Comparison of ENCODE assay signal across 14 mouse cellular contexts in the genomic region with DNA sequence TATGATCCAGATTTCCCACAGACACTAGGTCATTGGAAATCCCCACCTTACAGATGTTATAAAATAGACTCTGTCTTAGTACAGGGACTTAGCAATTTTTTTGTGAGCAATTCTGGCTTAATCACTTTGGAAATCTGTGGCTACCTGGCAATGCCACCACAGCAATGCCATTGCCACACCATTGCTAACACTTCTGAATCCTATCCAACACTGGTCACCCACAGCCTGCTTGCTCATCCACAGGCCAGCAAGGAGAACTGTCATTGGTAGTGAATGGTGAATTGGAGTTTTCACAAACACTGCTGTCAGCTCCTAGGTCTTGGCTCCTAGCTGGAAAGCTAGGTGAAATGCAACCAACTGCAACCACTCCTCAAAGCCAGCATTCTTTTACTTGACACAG. TPM values are rescaled to one million over a fixed set of nuclear protein-coding genes. Genes with fewer than 3 reads are reported as not detected.
DNase-seq lines count a peak whose midpoint lies in the region; ATAC-seq and TF ChIP-seq lines count a peak whose summit lies in the region.
"Had no signal": no experiment of that assay in that cellular context is flagged by ENCODE, and none has a peak within 500 bp of the region (broad histone marks: within the 10 kb centered on the region; RNA-seq: fewer than 3 reads in every experiment).

No protein-coding gene starts in this region.

- H3K9ac ChIP-seq in forebrain, embryonic 13.5 days, result no peak overlapping the region
- no peak overlapping the region for H3K9ac ChIP-seq in liver, embryonic 12.5 days
- H3K9ac ChIP-seq in liver, embryonic 11.5 days (ENCODE audit: low read depth, low read length), result no peak overlapping the region
- no peak overlapping the region for H3K9ac ChIP-seq in intestine, embryonic 14.5 days (ENCODE audit: low read length)
- H3K9ac ChIP-seq: neural tube, embryonic 13.5 days had no signal

- H3K9me3 ChIP-seq in forebrain, embryonic 10.5 days, result no peaks in the 10 kb centered on the region
- H3K9me3 ChIP-seq in forebrain, embryonic 13.5 days (replicated peaks), result no peaks in the 10 kb centered on the region
- no peaks in the 10 kb centered on the region for H3K9me3 ChIP-seq in liver, embryonic 12.5 days (replicated peaks)
- H3K9me3 ChIP-seq in liver, embryonic 11.5 days (ENCODE audit: control insufficient read depth, low read length), result no peaks in the 10 kb centered on the region
- no peaks in the 10 kb centered on the region for H3K9me3 ChIP-seq in intestine, embryonic 14.5 days (ENCODE audit: control insufficient read depth, low read length)
- H3K9me3 ChIP-seq: midbrain, embryonic 10.5 days; neural tube, embryonic 13.5 days had no signal

- H3K27ac ChIP-seq in forebrain, embryonic 10.5 days, result 0 out of 2 replicates have a peak overlapping the region, but pooled peaks have one; percentile 37
- H3K27ac ChIP-seq in forebrain, embryonic 13.5 days, result no peak overlapping the region
- peak overlapping the region; percentile 11; the same call in 1 of the 2 replicates for H3K27ac ChIP-seq in liver, embryonic 12.5 days
- no peak overlapping the region for H3K27ac ChIP-seq in liver, embryonic 11.5 days (ENCODE audit: low read depth, low read length)
- H3K27ac ChIP-seq in intestine, embryonic 14.5 days (ENCODE audit: low read depth), result 0 out of 2 replicates have a peak overlapping the region, but pooled peaks have one; percentile 100
- H3K27ac ChIP-seq: midbrain, embryonic 10.5 days; neural tube, embryonic 13.5 days had no signal

- H3K4me3 ChIP-seq in forebrain, embryonic 10.5 days, result no peak overlapping the region
- H3K4me3 ChIP-seq in forebrain, embryonic 13.5 days, result no peak overlapping the region
- H3K4me3 ChIP-seq in liver, embryonic 12.5 days, result no peak overlapping the region
- no peak overlapping the region for H3K4me3 ChIP-seq in liver, embryonic 11.5 days (ENCODE audit: low read depth, low read length)
- H3K4me3 ChIP-seq in intestine, embryonic 14.5 days (ENCODE audit: low read depth, low read length), result no peak overlapping the region
- H3K4me3 ChIP-seq in myocyte, result no peak overlapping the region
- H3K4me3 ChIP-seq: midbrain, embryonic 10.5 days; neural tube, embryonic 13.5 days had no signal

- H3K79me2 ChIP-seq in myocyte (ENCODE audit: control insufficient read depth, insufficient read depth), result peaks cover 18% of the 10 kb centered on the region

- no peak for TF ChIP-seq POLR2A in myocyte (IDR thresholded peaks at IDR 0.05; ENCODE audit: insufficient read length, low read depth)

- H3K4me2 ChIP-seq in forebrain, embryonic 13.5 days, result no peak overlapping the region
- no peak overlapping the region for H3K4me2 ChIP-seq in liver, embryonic 12.5 days
- no peak overlapping the region for H3K4me2 ChIP-seq in liver, embryonic 11.5 days
- H3K4me2 ChIP-seq in intestine, embryonic 14.5 days (ENCODE audit: low read length), result no peak overlapping the region
- H3K4me2 ChIP-seq in myocyte (ENCODE audit: low read depth), result no peak overlapping the region
- H3K4me2 ChIP-seq: neural tube, embryonic 13.5 days had no signal

- ATAC-seq in forebrain, embryonic 13.5 days, result no peak
- no peak for ATAC-seq in liver, embryonic 12.5 days
- ATAC-seq in liver, embryonic 11.5 days (replicated peaks; ENCODE audit: low FRiP score), result no peak
- no peak for ATAC-seq in intestine, embryonic 14.5 days (replicated peaks; ENCODE audit: low FRiP score, low TSS enrichment, low read depth)
- ATAC-seq: hindbrain, embryonic 16.5 days had no signal

- no peak for DNase-seq in forebrain, embryonic 10.5 days (ENCODE audit: extremely low spot score, low spot score)
- DNase-seq in liver, embryonic 11.5 days (ENCODE audit: low spot score), result no peak
- DNase-seq in intestine, embryonic 14.5 days (ENCODE audit: low spot score), result no peak
- DNase-seq in left cerebral cortex, adult 8-10 months (ENCODE audit: low spot score in 2 of 2), result no peak
- DNase-seq in neural tube, embryonic 10.5 days (ENCODE audit: extremely low spot score, low spot score), result no peak
- DNase-seq: adrenal gland, adult 8-10 months; B cell, adult 2 months; heart, adult 18-20 months had no signal

- peaks cover 7% of the 10 kb centered on the region for H3K36me3 ChIP-seq in forebrain, embryonic 10.5 days (replicated peaks)
- H3K36me3 ChIP-seq in forebrain, embryonic 13.5 days (ENCODE audit: poor library complexity, severe bottlenecking), result peaks cover 6% of the 10 kb centered on the region; the same call in 1 of the 2 replicates
- H3K36me3 ChIP-seq in liver, embryonic 12.5 days, result peaks cover 8% of the 10 kb centered on the region
- peaks cover 3% of the 10 kb centered on the region; the same call in 1 of the 2 replicates for H3K36me3 ChIP-seq in liver, embryonic 11.5 days (ENCODE audit: control insufficient read depth, insufficient read depth, low read length)
- peaks cover 8% of the 10 kb centered on the region for H3K36me3 ChIP-seq in intestine, embryonic 14.5 days (ENCODE audit: control insufficient read depth, insufficient read depth, low read length)
- no peaks in the 10 kb centered on the region for H3K36me3 ChIP-seq in myocyte (ENCODE audit: control insufficient read depth, insufficient read depth)

- no peak overlapping the region for H3ac ChIP-seq in myocyte (ENCODE audit: control insufficient read depth, insufficient read length)

- H3K4me1 ChIP-seq in forebrain, embryonic 10.5 days, result peaks cover 74% of the 10 kb centered on the region
- H3K4me1 ChIP-seq in forebrain, embryonic 13.5 days, result peaks cover 54% of the 10 kb centered on the region
- peaks cover 87% of the 10 kb centered on the region for H3K4me1 ChIP-seq in liver, embryonic 12.5 days
- H3K4me1 ChIP-seq in liver, embryonic 11.5 days (replicated peaks; ENCODE audit: control insufficient read depth, insufficient read depth, low read length), result peaks cover 68% of the 10 kb centered on the region
- peaks cover 45% of the 10 kb centered on the region for H3K4me1 ChIP-seq in intestine, embryonic 14.5 days (replicated peaks; ENCODE audit: control insufficient read depth, insufficient read depth, low read length)

- peaks cover 16% of the 10 kb centered on the region for H3K27me3 ChIP-seq in forebrain, embryonic 10.5 days (ENCODE audit: poor library complexity, severe bottlenecking)
- H3K27me3 ChIP-seq in forebrain, embryonic 13.5 days, result no peaks in the 10 kb centered on the region
- no peaks in the 10 kb centered on the region for H3K27me3 ChIP-seq in liver, embryonic 12.5 days (replicated peaks)
- H3K27me3 ChIP-seq in liver, embryonic 11.5 days (replicated peaks; ENCODE audit: control insufficient read depth, insufficient read depth, low read length), result no peaks in the 10 kb centered on the region
- no peaks in the 10 kb centered on the region for H3K27me3 ChIP-seq in intestine, embryonic 14.5 days (replicated peaks; ENCODE audit: control insufficient read depth, insufficient read depth, low read length)
- H3K27me3 ChIP-seq in myocyte (ENCODE audit: control insufficient read depth, insufficient read depth, insufficient read length), result no peaks in the 10 kb centered on the region
- H3K27me3 ChIP-seq: neural tube, embryonic 13.5 days had no signal

RNA-seq across cellular contexts. Expression of a gene that starts 2.7 kb away (rescaled TPM):
- 78.2 and 78.3 TPM in 2 replicates for polyA plus RNA-seq in forebrain, embryonic 10.5 days (2016; fragmentation: Nextera tagmentation; extraction: Ambion mirVana)
- 10.3 and 15.7 TPM in 2 replicates for polyA plus RNA-seq in forebrain, embryonic 13.5 days (2015; fragmentation: Nextera tagmentation; extraction: Ambion mirVana)
- polyA plus RNA-seq in liver, embryonic 12.5 days (2016; fragmentation: Nextera tagmentation; extraction: Ambion mirVana), result 70.0 and 73.6 TPM in 2 replicates
- polyA plus RNA-seq in liver, embryonic 11.5 days (2014; fragmentation: Nextera tagmentation; extraction: Ambion mirVana), result 89.5 and 95.1 TPM in 2 replicates
- 187 and 209 TPM in 2 replicates for polyA plus RNA-seq in intestine, embryonic 14.5 days (2014; fragmentation: Nextera tagmentation; extraction: Ambion mirVana)
- polyA plus RNA-seq in myocyte (2012; fragmentation: generic; extraction: Trizol), result 25.8 TPM
- 1 to 10 TPM; 2.3 to 4.2 (median 2.8) TPM for total RNA-seq in left cerebral cortex, adult 8-10 months (2022)

RNA-seq across cellular contexts. Expression of a gene that starts 2.9 kb away (rescaled TPM):
- polyA plus RNA-seq in forebrain, embryonic 10.5 days (2016; fragmentation: Nextera tagmentation; extraction: Ambion mirVana), result 392 and 397 TPM in 2 replicates
- polyA plus RNA-seq in forebrain, embryonic 13.5 days (2015; fragmentation: Nextera tagmentation; extraction: Ambion mirVana), result 325 and 333 TPM in 2 replicates
- 374 and 383 TPM in 2 replicates for polyA plus RNA-seq in liver, embryonic 12.5 days (2016; fragmentation: Nextera tagmentation; extraction: Ambion mirVana)
- 467 and 501 TPM in 2 replicates for polyA plus RNA-seq in liver, embryonic 11.5 days (2014; fragmentation: Nextera tagmentation; extraction: Ambion mirVana)
- 482 and 490 TPM in 2 replicates for polyA plus RNA-seq in intestine, embryonic 14.5 days (2014; fragmentation: Nextera tagmentation; extraction: Ambion mirVana)
- 262 TPM for polyA plus RNA-seq in myocyte (2012; fragmentation: generic; extraction: Trizol)
- total RNA-seq in left cerebral cortex, adult 8-10 months (2022), result 100 to 1,000 TPM in 1 of 4 experiments, 10 to 100 TPM in 3; 86.3 to 105 (median 90.6) TPM

RNA-seq across cellular contexts. Expression of a gene that starts 10.8 kb away (rescaled TPM):
- 7.8 and 8.9 TPM in 2 replicates for polyA plus RNA-seq in forebrain, embryonic 10.5 days (2016; fragmentation: Nextera tagmentation; extraction: Ambion mirVana)
- polyA plus RNA-seq in forebrain, embryonic 13.5 days (2015; fragmentation: Nextera tagmentation; extraction: Ambion mirVana), result 3.3 and 7.6 TPM in 2 replicates
- polyA plus RNA-seq in liver, embryonic 12.5 days (2016; fragmentation: Nextera tagmentation; extraction: Ambion mirVana), result 33.6 and 36.3 TPM in 2 replicates
- 58.6 and 60.2 TPM in 2 replicates for polyA plus RNA-seq in liver, embryonic 11.5 days (2014; fragmentation: Nextera tagmentation; extraction: Ambion mirVana)
- polyA plus RNA-seq in intestine, embryonic 14.5 days (2014; fragmentation: Nextera tagmentation; extraction: Ambion mirVana), result 21.6 and 21.9 TPM in 2 replicates
- polyA plus RNA-seq in myocyte (2012; fragmentation: generic; extraction: Trizol), result 16.6 TPM
- total RNA-seq in left cerebral cortex, adult 8-10 months (2022), result 10 to 100 TPM; 16.2 to 21.5 (median 18.9) TPM

RNA-seq across cellular contexts. Expression of a gene that starts 22.0 kb away (rescaled TPM):
- polyA plus RNA-seq in forebrain, embryonic 10.5 days (2016; fragmentation: Nextera tagmentation; extraction: Ambion mirVana), result 19.9 and 20.1 TPM in 2 replicates
- polyA plus RNA-seq in forebrain, embryonic 13.5 days (2015; fragmentation: Nextera tagmentation; extraction: Ambion mirVana), result 22.7 and 25.3 TPM in 2 replicates
- polyA plus RNA-seq in liver, embryonic 12.5 days (2016; fragmentation: Nextera tagmentation; extraction: Ambion mirVana), result 7.0 and 7.2 TPM in 2 replicates
- 12.4 and 14.4 TPM in 2 replicates for polyA plus RNA-seq in liver, embryonic 11.5 days (2014; fragmentation: Nextera tagmentation; extraction: Ambion mirVana)
- 25.4 and 26.4 TPM in 2 replicates for polyA plus RNA-seq in intestine, embryonic 14.5 days (2014; fragmentation: Nextera tagmentation; extraction: Ambion mirVana)
- polyA plus RNA-seq in myocyte (2012; fragmentation: generic; extraction: Trizol), result 3.1 TPM
- 10 to 100 TPM; 14.6 to 18.2 (median 17.0) TPM for total RNA-seq in left cerebral cortex, adult 8-10 months (2022)

RNA-seq across cellular contexts. Expression of a gene that starts 34.9 kb away (rescaled TPM):
- 4.8 and 5.0 TPM in 2 replicates for polyA plus RNA-seq in forebrain, embryonic 10.5 days (2016; fragmentation: Nextera tagmentation; extraction: Ambion mirVana)
- 9.2 and 10.1 TPM in 2 replicates for polyA plus RNA-seq in forebrain, embryonic 13.5 days (2015; fragmentation: Nextera tagmentation; extraction: Ambion mirVana)
- 4.2 and 5.1 TPM in 2 replicates for polyA plus RNA-seq in liver, embryonic 12.5 days (2016; fragmentation: Nextera tagmentation; extraction: Ambion mirVana)
- 5.4 and 8.2 TPM in 2 replicates for polyA plus RNA-seq in liver, embryonic 11.5 days (2014; fragmentation: Nextera tagmentation; extraction: Ambion mirVana)
- 10.3 and 14.2 TPM in 2 replicates for polyA plus RNA-seq in intestine, embryonic 14.5 days (2014; fragmentation: Nextera tagmentation; extraction: Ambion mirVana)
- polyA plus RNA-seq in myocyte (2012; fragmentation: generic; extraction: Trizol), result 26.2 TPM
- 10 to 100 TPM; 23.9 to 28.0 (median 27.1) TPM for total RNA-seq in left cerebral cortex, adult 8-10 months (2022)

Comparison
In these comparisons a context has a peak if more than half of its experiments do, and no peak if none do; other contexts are left out.
1. H3K27ac ChIP-seq: peak in forebrain, embryonic 10.5 days (single experiment), liver, embryonic 12.5 days (single experiment) and intestine, embryonic 14.5 days (single experiment); none in forebrain, embryonic 13.5 days (single experiment) and liver, embryonic 11.5 days (single experiment).